Mouse (Mus musculus) midbrain, embryonic 16.5 days (tissue): ENCODE data around the gene Zfyve26. TPM values are rescaled to one million over a fixed set of nuclear protein-coding genes. Genes with fewer than 3 reads are reported as not detected.
"Not testable (repeated sequence)": the region's sequence is repeated elsewhere in the genome, so short reads cannot be mapped to it uniquely, and the experiment has no call there.

Experiments used
- ATAC-seq: fragments of 200-750 bp; cut with Nextera tagmentation; 2 replicates; pipeline ENCODE4 v1.8.0; 2017; ENCODE audit warnings: moderate TSS enrichment
- H3K27ac ChIP-seq: fragments of 300-500 bp; sonication (generic); 2 replicates; pipeline ENCODE4 v1.5.1; 2014; ENCODE audit warnings: mild to moderate bottlenecking, low read length, mixed read lengths
- H3K27me3 ChIP-seq: fragments of 300-500 bp; sonication (generic); 2 replicates; pipeline ENCODE4 v1.6.1; 2014; ENCODE audit warnings: low read depth, low read length, mixed read lengths; ENCODE audit not compliant: control insufficient read depth, insufficient read depth
- H3K36me3 ChIP-seq: fragments of 300-500 bp; sonication (generic); 2 replicates; pipeline ENCODE4 v1.6.1; 2014; ENCODE audit warnings: mild to moderate bottlenecking, low read length, moderate library complexity, mixed read lengths; ENCODE audit not compliant: control insufficient read depth, insufficient read depth
- H3K4me1 ChIP-seq: fragments of 300-500 bp; sonication (generic); 2 replicates; pipeline ENCODE4 v1.6.1; 2014; ENCODE audit warnings: mild to moderate bottlenecking, low read length, mixed read lengths; ENCODE audit not compliant: control insufficient read depth, insufficient read depth
- H3K4me2 ChIP-seq: fragments of 300-500 bp; sonication (generic); 2 replicates; pipeline ENCODE4 v1.6.1; 2014; ENCODE audit warnings: mild to moderate bottlenecking, low read length, mixed read lengths
- H3K4me3 ChIP-seq: fragments of 300-500 bp; sonication (generic); 2 replicates; pipeline ENCODE4 v1.5.1; 2014; ENCODE audit warnings: low read depth, mild to moderate bottlenecking, low read length, moderate library complexity, mixed read lengths
- H3K9ac ChIP-seq: fragments of 300-500 bp; sonication (generic); 2 replicates; pipeline ENCODE4 v1.6.1; 2014; ENCODE audit warnings: low read depth, low read length, mixed read lengths
- H3K9me3 ChIP-seq: fragments of 300-500 bp; sonication (generic); replicated peaks from 2 replicates; pipeline ENCODE4 v1.6.1; 2014; ENCODE audit warnings: mild to moderate bottlenecking, low read length, mixed read lengths; ENCODE audit not compliant: control insufficient read depth, poor library complexity, severe bottlenecking
- WGBS: fragments of 180-500 bp; shearing (Covaris S2); extraction: QIAGEN DNeasy Blood & Tissue Kit; methylation state at CpG from one replicate; pipeline ENCODE4 v1.1.7; 2014; 5-methylcytosine and 5-hydroxymethylcytosine counted together
- polyA plus RNA-seq: library from polyadenylated mRNA; unstranded; fragments of >200 nt; fragmentation: Nextera tagmentation; extraction: Ambion mirVana; gene quantifications from 2 replicates; pipeline ENCODE4 v1.2.1, GENCODE M21; 2015

Zfyve26 gene
- polyA plus RNA-seq, 1 experiment from 2014 or later, result 7.0 TPM

GRCm38 (mm10) chr12:79192193-79192592 lies 103.9 kb downstream of the Zfyve26 start, which contains the start of gene Rdh11:
Gene Rdh11 (minus strand): TSS chr12:79192293.
- H3K9me3 ChIP-seq, result no peaks in the 10 kb centered on the region
- H3K27me3 ChIP-seq, result no peaks in the 10 kb centered on the region
- peaks cover 25% of the 10 kb centered on the region for H3K4me1 ChIP-seq
- 64% methylated on average over 6 of the region's 6 CpGs for WGBS
- H3K36me3 ChIP-seq, result peaks cover 3% of the 10 kb centered on the region
- peak within 1 kb of the TSS; percentile 85 for H3K27ac ChIP-seq
- H3K4me2 ChIP-seq, result peak within 1 kb of the TSS; percentile 85
- no peak for ATAC-seq
- H3K9ac ChIP-seq, result peak within 1 kb of the TSS; percentile 79
- peak within 1 kb of the TSS; percentile 70 for H3K4me3 ChIP-seq

- Histone ChIP-seq H3K4me3 (peak overlapping the region; percentile 70), H3K9ac (peak overlapping the region; percentile 79), H3K27me3 (no peaks in the 10 kb centered on the region), H3K9me3 (no peaks in the 10 kb centered on the region), H3K27ac (peak overlapping the region; percentile 85), H3K36me3 (peaks cover 3% of the 10 kb centered on the region), H3K4me2 (peak overlapping the region; percentile 85), H3K4me1 (peaks cover 25% of the 10 kb centered on the region)
- peak; percentile 83 for ATAC-seq
- WGBS, result 6% methylated on average over 14 of the region's 14 CpGs
Observed at GRCm38 (mm10) chr12:79191701-79192100, 104.4 kb downstream of the Zfyve26 start.

- H3K4me2 ChIP-seq, result peak overlapping the region; percentile 85
- H3K4me1 ChIP-seq, result peaks cover 25% of the 10 kb centered on the region
- H3K4me3 ChIP-seq, result peak overlapping the region; percentile 70
- peaks cover 9% of the 10 kb centered on the region for H3K36me3 ChIP-seq
- H3K9me3 ChIP-seq, result no peaks in the 10 kb centered on the region
- under 1% methylated on average over 18 of the region's 18 CpGs for WGBS
- peak overlapping the region; percentile 79 for H3K9ac ChIP-seq
- ATAC-seq, result peak; percentile 98
- H3K27ac ChIP-seq, result peak overlapping the region; percentile 85
- H3K27me3 ChIP-seq, result no peaks in the 10 kb centered on the region
Observed at GRCm38 (mm10) chr12:79190931-79191673, 105.0 kb downstream of the Zfyve26 start.

- H3K27ac ChIP-seq, H3K9me3 ChIP-seq, H3K4me2 ChIP-seq, H3K9ac ChIP-seq, ATAC-seq, H3K27me3 ChIP-seq, H3K4me3 ChIP-seq: not testable (repeated sequence)
- peaks cover 42% of the 10 kb centered on the region for H3K36me3 ChIP-seq
- H3K4me1 ChIP-seq, result peaks cover 13% of the 10 kb centered on the region
- 92% methylated on average over 4 of the region's 6 CpGs for WGBS
Observed at GRCm38 (mm10) chr12:79185160-79185559, 110.9 kb downstream of the Zfyve26 start.

Other genes with a start within 250 kb of the Zfyve26 start
- 19.6 and 21.6 TPM in 2 replicates for gene Pigh, start 206.7 kb downstream of the Zfyve26 start, polyA plus RNA-seq
- 27.4 and 28.4 TPM in 2 replicates for gene Arg2, start 165.5 kb downstream of the Zfyve26 start, polyA plus RNA-seq
- 228 and 245 TPM in 2 replicates for gene Vti1b, start 123.6 kb downstream of the Zfyve26 start, polyA plus RNA-seq
- gene Rdh11, start 104.0 kb downstream of the Zfyve26 start, polyA plus RNA-seq, result 38.4 and 44.9 TPM in 2 replicates
- gene Rdh12, start 87.4 kb downstream of the Zfyve26 start, polyA plus RNA-seq, result 1.1 and 1.2 TPM in 2 replicates
- 1.4 and 1.5 TPM in 2 replicates for gene Rad51b, start 978 bp upstream of the Zfyve26 start, polyA plus RNA-seq